In the genomic region with DNA sequence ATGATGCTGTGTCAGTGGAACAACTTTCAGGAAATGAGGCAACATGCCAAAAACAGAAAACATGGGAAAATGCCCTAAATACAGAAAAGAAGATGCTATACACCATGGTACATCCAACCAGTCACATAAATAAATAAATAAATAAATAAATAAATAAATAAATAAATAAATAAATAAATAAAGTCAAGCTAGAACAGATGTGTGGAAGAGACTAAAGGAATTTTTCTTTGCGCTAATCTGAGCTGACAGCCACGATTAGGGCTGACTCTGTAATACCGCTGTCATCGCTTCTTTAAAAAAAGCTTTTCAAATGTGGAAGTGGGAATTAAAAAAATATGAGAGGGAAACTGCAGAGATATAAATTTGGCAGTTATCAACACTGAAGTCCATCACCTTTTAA, we compare ENCODE assay signal across 23 mouse cellular contexts.
"Had no signal": no experiment of that assay in that cellular context is flagged by ENCODE, and none has a peak within 500 bp of the region (broad histone marks: within the 10 kb centered on the region; RNA-seq: fewer than 3 reads in every experiment).

No protein-coding gene starts in this region.

- H3K27ac ChIP-seq: kidney, postnatal 0 days; layer of hippocampus, adult 2 months; left cerebral cortex, adult 2 months; limb, embryonic 12.5 days; limb, embryonic 15.5 days; liver, embryonic 14.5 days; macrophage; neural tube, embryonic 13.5 days; stomach, embryonic 15.5 days had no signal

- H3K27me3 ChIP-seq: limb, embryonic 12.5 days; limb, embryonic 15.5 days; neural tube, embryonic 13.5 days; stomach, embryonic 15.5 days had no signal

- H3K9me3 ChIP-seq: limb, embryonic 12.5 days; limb, embryonic 15.5 days; neural tube, embryonic 13.5 days; stomach, embryonic 15.5 days had no signal

- H3K4me2 ChIP-seq: limb, embryonic 12.5 days; limb, embryonic 15.5 days; liver, embryonic 11.5 days; lung, embryonic 14.5 days; neural tube, embryonic 13.5 days; stomach, embryonic 15.5 days had no signal

- H3K4me3 ChIP-seq: layer of hippocampus, adult 2 months; left cerebral cortex, adult 2 months; limb, embryonic 12.5 days; limb, embryonic 15.5 days; myocyte; neural tube, embryonic 13.5 days; stomach, embryonic 15.5 days had no signal

- H3K4me1 ChIP-seq: limb, embryonic 12.5 days; limb, embryonic 15.5 days; neural tube, embryonic 13.5 days; stomach, embryonic 15.5 days had no signal

- H3K36me3 ChIP-seq: limb, embryonic 12.5 days; limb, embryonic 15.5 days; neural tube, embryonic 13.5 days; stomach, embryonic 15.5 days had no signal

- H3K9ac ChIP-seq: limb, embryonic 12.5 days; limb, embryonic 15.5 days; liver, embryonic 14.5 days; liver, postnatal 0 days; lung, embryonic 14.5 days; neural tube, embryonic 13.5 days; stomach, embryonic 15.5 days had no signal

- DNase-seq: kidney, adult 2 months; kidney, postnatal 25 days; layer of hippocampus, adult 9-11 months; layer of hippocampus, postnatal 36 days; left cerebral cortex, postnatal 4 days; liver, postnatal 0 days; lung, embryonic 14.5 days; right cerebral cortex, postnatal 25 days; spleen, adult 18-20 months; thymus, postnatal 36 days had no signal

- ATAC-seq: intestine, postnatal 0 days; liver, postnatal 0 days; lung, postnatal 0 days had no signal
